Mouse (Mus musculus) stomach, embryonic 15.5 days (tissue): ENCODE measurements around the gene Hpn. TPM values are rescaled to one million over a fixed set of nuclear protein-coding genes. Genes with fewer than 3 reads are reported as not detected.

Experiments
- ATAC-seq: fragments of 200-750 bp; cut with Nextera tagmentation; 2 replicates; pipeline ENCODE4 v1.8.0; 2017; ENCODE audit warnings: low read depth, moderate number of reproducible peaks, moderate TSS enrichment; ENCODE audit not compliant: insufficient read depth, low FRiP score
- H3K27ac ChIP-seq: fragments of 300-500 bp; sonication (generic); 2 replicates; pipeline ENCODE4 v1.5.1; 2015; ENCODE audit warnings: mild to moderate bottlenecking, inconsistent platforms
- H3K27me3 ChIP-seq: fragments of 300-500 bp; sonication (generic); replicated peaks from 2 replicates; pipeline ENCODE4 v1.6.1; 2015; ENCODE audit warnings: inconsistent platforms
- H3K36me3 ChIP-seq: fragments of 300-500 bp; sonication (generic); 2 replicates; pipeline ENCODE4 v1.6.1; 2015; ENCODE audit warnings: inconsistent platforms
- H3K4me1 ChIP-seq: fragments of 300-500 bp; sonication (generic); 2 replicates; pipeline ENCODE4 v1.6.1; 2015; ENCODE audit warnings: inconsistent platforms
- H3K4me2 ChIP-seq: fragments of 300-500 bp; sonication (generic); 2 replicates; pipeline ENCODE4 v1.6.1; 2015; ENCODE audit warnings: mild to moderate bottlenecking, inconsistent platforms
- H3K4me3 ChIP-seq: fragments of 300-500 bp; sonication (generic); replicated peaks from 2 replicates; pipeline ENCODE4 v1.5.1; 2015; ENCODE audit warnings: inconsistent platforms
- H3K9ac ChIP-seq: fragments of 300-500 bp; sonication (generic); 2 replicates; pipeline ENCODE4 v1.6.1; 2015; ENCODE audit warnings: inconsistent platforms
- H3K9me3 ChIP-seq: fragments of 300-500 bp; sonication (generic); 2 replicates; pipeline ENCODE4 v1.6.1; 2016; ENCODE audit warnings: inconsistent platforms
- WGBS: fragments of 180-500 bp; shearing (Covaris S2); methylation state at CpG from one replicate; pipeline ENCODE4 v1.1.7; 2015; 5-methylcytosine and 5-hydroxymethylcytosine counted together
- polyA plus RNA-seq: library from polyadenylated mRNA; unstranded; fragments of >200 nt; fragmentation: Nextera tagmentation; extraction: Ambion mirVana; gene quantifications from 2 replicates; pipeline ENCODE4 v1.2.1, GENCODE M21; 2015

The Hpn gene
- polyA plus RNA-seq, 1 experiment from 2014 or later, result 35.3 TPM

GRCm38 (mm10) chr7:31086175-31086755 lies 28.8 kb downstream of the Hpn start:
- Histone ChIP-seq H3K27me3 (no peaks in the 10 kb centered on the region), H3K4me2 (no peak overlapping the region), H3K4me1 (peaks cover 17% of the 10 kb centered on the region), H3K9ac (no peak overlapping the region), H3K9me3 (no peaks in the 10 kb centered on the region), H3K4me3 (no peak overlapping the region), H3K36me3 (no peaks in the 10 kb centered on the region), H3K27ac (peak overlapping the region; percentile 49; the same call in 1 of the 2 replicates)
- ATAC-seq, result no peak
- WGBS, result 87% methylated on average over 9 of the region's 9 CpGs

- peak; percentile 78 for ATAC-seq
- Histone ChIP-seq H3K4me1 (peaks cover 17% of the 10 kb centered on the region), H3K9me3 (no peaks in the 10 kb centered on the region), H3K4me3 (no peak overlapping the region), H3K4me2 (no peak overlapping the region), H3K36me3 (no peaks in the 10 kb centered on the region), H3K9ac (no peak overlapping the region), H3K27me3 (no peaks in the 10 kb centered on the region), H3K27ac (peak overlapping the region; percentile 49)
- 54% methylated on average over 3 of the region's 3 CpGs for WGBS
These were observed 29.9 kb downstream of the Hpn start for GRCm38 (mm10) chr7:31085171-31085570.

- H3K27me3 ChIP-seq, result no peaks in the 10 kb centered on the region
- no peak overlapping the region for H3K9ac ChIP-seq
- no peaks in the 10 kb centered on the region for H3K36me3 ChIP-seq
- no peaks in the 10 kb centered on the region for H3K9me3 ChIP-seq
- H3K27ac ChIP-seq, result peak overlapping the region; percentile 63; the same call in 1 of the 2 replicates
- WGBS, result 39% methylated on average over 9 of the region's 9 CpGs
- H3K4me3 ChIP-seq, result no peak overlapping the region
- ATAC-seq, result no peak
- H3K4me1 ChIP-seq, result peaks cover 17% of the 10 kb centered on the region
- H3K4me2 ChIP-seq, result no peak overlapping the region
These were observed 30.9 kb downstream of the Hpn start for GRCm38 (mm10) chr7:31084140-31084539.

- no peak for ATAC-seq
- Histone ChIP-seq H3K4me1 (peaks cover 17% of the 10 kb centered on the region), H3K27ac (peak overlapping the region; percentile 35; the same call in 1 of the 2 replicates), H3K9me3 (no peaks in the 10 kb centered on the region), H3K4me3 (no peak overlapping the region), H3K9ac (no peak overlapping the region), H3K36me3 (no peaks in the 10 kb centered on the region), H3K27me3 (no peaks in the 10 kb centered on the region), H3K4me2 (no peak overlapping the region)
- 64% methylated on average over 14 of the region's 14 CpGs for WGBS
These were observed 32.1 kb downstream of the Hpn start for GRCm38 (mm10) chr7:31082831-31083588.

- no peak overlapping the region for H3K4me2 ChIP-seq
- H3K27ac ChIP-seq, result no peak overlapping the region
- H3K4me1 ChIP-seq, result peaks cover 17% of the 10 kb centered on the region
- no peak overlapping the region for H3K4me3 ChIP-seq
- H3K9ac ChIP-seq, result no peak overlapping the region
- ATAC-seq, result no peak
- H3K36me3 ChIP-seq, result no peaks in the 10 kb centered on the region
- no peaks in the 10 kb centered on the region for H3K27me3 ChIP-seq
- no peaks in the 10 kb centered on the region for H3K9me3 ChIP-seq
These were observed 33.0 kb downstream of the Hpn start for GRCm38 (mm10) chr7:31082106-31082505.

- no peaks in the 10 kb centered on the region for H3K27me3 ChIP-seq
- no peak overlapping the region for H3K27ac ChIP-seq
- no peak overlapping the region for H3K4me2 ChIP-seq
- no peaks in the 10 kb centered on the region for H3K9me3 ChIP-seq
- no peak overlapping the region for H3K4me3 ChIP-seq
- 60% methylated on average over 1 of the region's 1 CpGs for WGBS
- no peaks in the 10 kb centered on the region for H3K36me3 ChIP-seq
- no peak for ATAC-seq
- H3K9ac ChIP-seq, result no peak overlapping the region
- peaks cover 17% of the 10 kb centered on the region for H3K4me1 ChIP-seq
These were observed 34.0 kb downstream of the Hpn start for GRCm38 (mm10) chr7:31081106-31081505.

GRCm38 (mm10) chr7:31080611-31081010 lies 34.5 kb downstream of the Hpn start:
- H3K4me3 ChIP-seq, result no peak overlapping the region
- peaks cover 17% of the 10 kb centered on the region for H3K4me1 ChIP-seq
- H3K4me2 ChIP-seq, result no peak overlapping the region
- no peaks in the 10 kb centered on the region for H3K36me3 ChIP-seq
- H3K27me3 ChIP-seq, result no peaks in the 10 kb centered on the region
- H3K9me3 ChIP-seq, result no peaks in the 10 kb centered on the region
- no peak overlapping the region for H3K27ac ChIP-seq
- ATAC-seq, result no peak
- H3K9ac ChIP-seq, result no peak overlapping the region
- WGBS, result 63% methylated on average over 3 of the region's 3 CpGs

GRCm38 (mm10) chr7:31079670-31080069 lies 35.4 kb downstream of the Hpn start:
- Histone ChIP-seq H3K4me2 (no peak overlapping the region), H3K4me1 (peaks cover 13% of the 10 kb centered on the region), H3K27ac (no peak overlapping the region), H3K4me3 (no peak overlapping the region), H3K9ac (no peak overlapping the region), H3K27me3 (no peaks in the 10 kb centered on the region), H3K9me3 (no peaks in the 10 kb centered on the region), H3K36me3 (no peaks in the 10 kb centered on the region)
- ATAC-seq, result no peak
- WGBS, result 86% methylated on average over 8 of the region's 8 CpGs

- no peak overlapping the region for H3K4me3 ChIP-seq
- no peaks in the 10 kb centered on the region for H3K27me3 ChIP-seq
- H3K4me2 ChIP-seq, result no peak overlapping the region
- no peak overlapping the region for H3K27ac ChIP-seq
- peaks cover 9% of the 10 kb centered on the region for H3K4me1 ChIP-seq
- ATAC-seq, result no peak
- no peaks in the 10 kb centered on the region for H3K9me3 ChIP-seq
- no peak overlapping the region for H3K9ac ChIP-seq
- no peaks in the 10 kb centered on the region for H3K36me3 ChIP-seq
- WGBS, result 36% methylated on average over 5 of the region's 5 CpGs
These were observed 37.1 kb downstream of the Hpn start for GRCm38 (mm10) chr7:31077885-31078445.

GRCm38 (mm10) chr7:31077470-31077869 lies 37.6 kb downstream of the Hpn start:
- WGBS, result 50% methylated on average over 6 of the region's 6 CpGs
- Histone ChIP-seq H3K27ac (0 out of 2 replicates have a peak overlapping the region, but pooled peaks have one; percentile 67), H3K27me3 (no peaks in the 10 kb centered on the region), H3K9ac (no peak overlapping the region), H3K4me3 (no peak overlapping the region), H3K9me3 (no peaks in the 10 kb centered on the region), H3K36me3 (no peaks in the 10 kb centered on the region), H3K4me2 (no peak overlapping the region), H3K4me1 (peaks cover 10% of the 10 kb centered on the region)
- no peak for ATAC-seq

- Histone ChIP-seq H3K27me3 (no peaks in the 10 kb centered on the region), H3K27ac (peak within 1 kb of the TSS; percentile 67), H3K9ac (no peak within 1 kb of the TSS; the same call in 1 of the 2 replicates), H3K9me3 (no peaks in the 10 kb centered on the region), H3K4me1 (peaks cover 16% of the 10 kb centered on the region), H3K36me3 (no peaks in the 10 kb centered on the region), H3K4me3 (peak within 1 kb of the TSS; percentile 35), H3K4me2 (peak within 1 kb of the TSS; percentile 37)
- WGBS, result 48% methylated on average over 5 of the region's 5 CpGs
- peak; percentile 69 for ATAC-seq
These were observed 38.6 kb downstream of the Hpn start, which contains the start of gene Fxyd3 for GRCm38 (mm10) chr7:31076492-31076891. Gene Fxyd3, minus strand, starts transcription at chr7:31076704.

- Histone ChIP-seq H3K4me3 (peak overlapping the region; percentile 35; the same call in 1 of the 2 replicates), H3K4me1 (peaks cover 23% of the 10 kb centered on the region), H3K9ac (no peak overlapping the region), H3K27me3 (no peaks in the 10 kb centered on the region), H3K9me3 (no peaks in the 10 kb centered on the region), H3K4me2 (peak overlapping the region; percentile 37), H3K36me3 (no peaks in the 10 kb centered on the region), H3K27ac (peak overlapping the region; percentile 81)
- ATAC-seq, result no peak
- 59% methylated on average over 5 of the region's 5 CpGs for whole genome bisulfite sequencing
These were observed 40.4 kb downstream of the Hpn start for GRCm38 (mm10) chr7:31074713-31075069.
